Mouse (Mus musculus) left cerebral cortex, adult 18-20 months (tissue): ENCODE data around the gene Mmp25. TPM values are rescaled to one million over a fixed set of nuclear protein-coding genes. Genes with fewer than 3 reads are reported as not detected.

ENCODE experiments used
- DNase-seq, 2 experiments: peaks; one replicate each; pipeline ENCODE4 v3.0.0; 2021 to 2022; ENCODE audit warnings: low spot score in 2 of 2, mixed read lengths in 1 of 2
- total RNA-seq, 2 experiments: library from RNA; stranded (reverse); gene quantifications; 2 replicates each; pipeline ENCODE4 v1.2.3; 2021

The Mmp25 gene
- total RNA-seq, 2 experiments from 2014 or later, result 0.14 TPM

- DNase-seq, result no peak
Observed at GRCm38 (mm10) chr17:23665511-23665910, 20.4 kb upstream of the Mmp25 start.

GRCm38 (mm10) chr17:23664556-23665021 lies 19.5 kb upstream of the Mmp25 start:
- no peak for DNase-seq

GRCm38 (mm10) chr17:23661526-23661925 lies 16.4 kb upstream of the Mmp25 start:
- DNase-seq, result no peak

GRCm38 (mm10) chr17:23660876-23661200 lies 15.8 kb upstream of the Mmp25 start:
- no peak for DNase-seq

- DNase-seq, result peak in 1 of 2 experiments; percentile 33
Observed at GRCm38 (mm10) chr17:23660117-23660875, 15.2 kb upstream of the Mmp25 start, which contains the start of gene Bicdl2. Bicdl2 (plus strand) TSS chr17:23660506.

GRCm38 (mm10) chr17:23658450-23658849 lies 13.4 kb upstream of the Mmp25 start:
- no peak for DNase-seq

- no peak for DNase-seq
Observed at GRCm38 (mm10) chr17:23654410-23654809, 9.3 kb upstream of the Mmp25 start.

GRCm38 (mm10) chr17:23654001-23654400 lies 8.9 kb upstream of the Mmp25 start:
- no peak for DNase-seq

- no peak for DNase-seq
Observed at GRCm38 (mm10) chr17:23653324-23653723, 8.2 kb upstream of the Mmp25 start.

- no peak for DNase-seq
Observed at GRCm38 (mm10) chr17:23651363-23651762, 6.3 kb upstream of the Mmp25 start.

GRCm38 (mm10) chr17:23645894-23646293 lies 817 bp upstream of the Mmp25 start:
- DNase-seq, result no peak

GRCm38 (mm10) chr17:23631241-23631640 lies 13.8 kb downstream of the Mmp25 start:
- DNase-seq, result no peak

- DNase-seq, result peak; percentile 84 to 88
Observed at GRCm38 (mm10) chr17:23630195-23631020, 14.7 kb downstream of the Mmp25 start.

- DNase-seq, result no peak
Observed at GRCm38 (mm10) chr17:23627813-23628212, 17.3 kb downstream of the Mmp25 start.

- no peak for DNase-seq
Observed at GRCm38 (mm10) chr17:23620351-23620750, 24.7 kb downstream of the Mmp25 start.

- DNase-seq, result no peak
Observed at GRCm38 (mm10) chr17:23617087-23617486, 28.0 kb downstream of the Mmp25 start.

GRCm38 (mm10) chr17:23610361-23610800 lies 34.7 kb downstream of the Mmp25 start:
- peak; percentile 41 to 44 for DNase-seq

GRCm38 (mm10) chr17:23609612-23610011 lies 35.5 kb downstream of the Mmp25 start:
- no peak for DNase-seq

- no peak for DNase-seq
Observed at GRCm38 (mm10) chr17:23605220-23605619, 39.9 kb downstream of the Mmp25 start.

GRCm38 (mm10) chr17:23604394-23604793 lies 40.7 kb downstream of the Mmp25 start:
- no peak for DNase-seq

- DNase-seq, result no peak
Observed at GRCm38 (mm10) chr17:23603542-23603941, 41.5 kb downstream of the Mmp25 start.

- DNase-seq, result no peak
Observed at GRCm38 (mm10) chr17:23603077-23603476, 42.0 kb downstream of the Mmp25 start.
